Mouse (Mus musculus): ENCODE data around the gene Gstm5.
"Not testable (repeated sequence)": the region's sequence is repeated elsewhere in the genome, so short reads cannot be mapped to it uniquely, and the experiment has no call there.

Gene Gstm5

GRCm38 (mm10) chr3:107873335-107874251 lies 22.0 kb upstream of the Gstm5 start:
- DNase-seq (ENCODE audit: low read depth, low spot score), result no peak

GRCm38 (mm10) chr3:107875231-107875630 lies 20.4 kb upstream of the Gstm5 start:
- peak; percentile 66 for DNase-seq (ENCODE audit: low read depth, low spot score)

- no peak for DNase-seq (ENCODE audit: low read depth, low spot score)
Observed at GRCm38 (mm10) chr3:107877005-107877404, 18.6 kb upstream of the Gstm5 start, which contains the start of gene Eps8l3. TSS of gene Eps8l3 (plus strand) at chr3:107877229.

- DNase-seq (ENCODE audit: low read depth, low spot score), result peak; percentile 49
Observed at GRCm38 (mm10) chr3:107877747-107878736, 17.6 kb upstream of the Gstm5 start.

- peak; percentile 85 for DNase-seq (ENCODE audit: low read depth, low spot score)
Observed at GRCm38 (mm10) chr3:107887674-107888495, 7.7 kb upstream of the Gstm5 start.

- DNase-seq (ENCODE audit: low read depth, low spot score), result not testable (repeated sequence)
Observed at GRCm38 (mm10) chr3:107889236-107889635, 6.4 kb upstream of the Gstm5 start.

- DNase-seq (ENCODE audit: low read depth, low spot score), result no peak
Observed at GRCm38 (mm10) chr3:107895194-107895719, 364 bp upstream of the Gstm5 start.

GRCm38 (mm10) chr3:107898691-107899090 lies 3.1 kb downstream of the Gstm5 start:
- DNase-seq (ENCODE audit: low read depth, low spot score), result no peak

- no peak for DNase-seq (ENCODE audit: low read depth, low spot score)
Observed at GRCm38 (mm10) chr3:107900955-107901673, 5.5 kb downstream of the Gstm5 start.

GRCm38 (mm10) chr3:107905942-107906341 lies 10.3 kb downstream of the Gstm5 start:
- no peak for DNase-seq (ENCODE audit: low read depth, low spot score)

- DNase-seq (ENCODE audit: low read depth, low spot score), result no peak
Observed at GRCm38 (mm10) chr3:107916674-107917073, 21.1 kb downstream of the Gstm5 start.

- no peak for DNase-seq (ENCODE audit: low read depth, low spot score)
Observed at GRCm38 (mm10) chr3:107917097-107917496, 21.5 kb downstream of the Gstm5 start.

- DNase-seq (ENCODE audit: low read depth, low spot score), result peak; percentile 86
Observed at GRCm38 (mm10) chr3:107917783-107918408, 22.3 kb downstream of the Gstm5 start.

- DNase-seq (ENCODE audit: low read depth, low spot score), result no peak
Observed at GRCm38 (mm10) chr3:107920348-107920747, 24.7 kb downstream of the Gstm5 start.

GRCm38 (mm10) chr3:107925335-107925734 lies 29.7 kb downstream of the Gstm5 start:
- no peak for DNase-seq (ENCODE audit: low read depth, low spot score)

- DNase-seq (ENCODE audit: low read depth, low spot score), result peak; percentile 53
Observed at GRCm38 (mm10) chr3:107927841-107928240, 32.2 kb downstream of the Gstm5 start.

GRCm38 (mm10) chr3:107928691-107929090 lies 33.1 kb downstream of the Gstm5 start:
- no peak for DNase-seq (ENCODE audit: low read depth, low spot score)

GRCm38 (mm10) chr3:107929243-107929642 lies 33.6 kb downstream of the Gstm5 start:
- DNase-seq (ENCODE audit: low read depth, low spot score), result peak; percentile 37

- no peak for DNase-seq (ENCODE audit: low read depth, low spot score)
Observed at GRCm38 (mm10) chr3:107929731-107930130, 34.1 kb downstream of the Gstm5 start.

GRCm38 (mm10) chr3:107931134-107931533 lies 35.5 kb downstream of the Gstm5 start:
- no peak for DNase-seq (ENCODE audit: low read depth, low spot score)
